In the genomic region with DNA sequence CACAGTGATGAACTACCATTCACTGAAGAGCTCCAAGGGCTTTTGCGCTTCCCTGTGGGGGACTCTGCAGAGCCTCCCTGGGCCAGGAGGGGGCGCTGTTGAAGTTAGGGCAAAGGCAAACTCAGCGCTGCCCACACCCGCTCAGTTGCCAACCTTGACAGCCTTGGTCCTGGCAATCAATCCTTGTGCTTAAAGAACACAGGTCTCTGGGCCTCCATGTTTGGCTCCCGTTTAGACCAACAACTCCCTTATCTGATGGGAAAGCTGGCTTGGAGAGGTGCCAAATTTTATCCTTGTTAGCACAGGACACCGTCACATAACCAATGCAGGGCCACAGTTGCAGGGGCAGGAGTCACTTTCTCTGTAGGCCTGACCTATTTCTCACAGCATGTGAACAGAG, we compare ENCODE assay signal across 10 mouse cellular contexts. TPM values are rescaled to one million over a fixed set of nuclear protein-coding genes. Genes with fewer than 3 reads are reported as not detected.
A peak's percentile ranks its signal among the peaks of the same experiment; 100 is the strongest.
DNase-seq lines count a peak whose midpoint lies in the region; ATAC-seq and TF ChIP-seq lines count a peak whose summit lies in the region.
"Had no signal": no experiment of that assay in that cellular context is flagged by ENCODE, and none has a peak within 500 bp of the region (broad histone marks: within the 10 kb centered on the region; RNA-seq: fewer than 3 reads in every experiment).

No protein-coding gene starts in this region.

- peaks cover 28% of the 10 kb centered on the region for H3K27me3 ChIP-seq in forebrain, embryonic 16.5 days (replicated peaks; ENCODE audit: control insufficient read depth, insufficient read depth, low read length)

- no peaks in the 10 kb centered on the region for H3K9me3 ChIP-seq in forebrain, embryonic 16.5 days (ENCODE audit: control insufficient read depth, low read length)
- H3K9me3 ChIP-seq: neural tube, embryonic 13.5 days had no signal

- no peak for DNase-seq in layer of hippocampus, adult 2 months (ENCODE audit: low spot score in 2 of 2)
- no peak for DNase-seq in layer of hippocampus, adult 18-20 months (ENCODE audit: low spot score in 2 of 2)
- DNase-seq in adrenal gland, postnatal 10 days = peak; percentile 79
- DNase-seq in kidney, postnatal 4 days = peak; percentile 52 to 62
- DNase-seq in testis, postnatal 10 days (ENCODE audit: low spot score) = peak; percentile 72
- DNase-seq in cerebellum, postnatal 25 days = no peak
- DNase-seq in frontal cortex, postnatal 14 days (ENCODE audit: low spot score in 2 of 2) = no peak

- H3K36me3 ChIP-seq in forebrain, embryonic 16.5 days (ENCODE audit: control insufficient read depth, insufficient read depth) = no peaks in the 10 kb centered on the region
- H3K36me3 ChIP-seq: neural tube, embryonic 13.5 days had no signal

- no peak overlapping the region for H3K4me3 ChIP-seq in layer of hippocampus, adult 2 months
- no peak overlapping the region for H3K4me3 ChIP-seq in forebrain, embryonic 16.5 days (replicated peaks; ENCODE audit: low read length)
- H3K4me3 ChIP-seq: neural tube, embryonic 13.5 days had no signal

- no peak overlapping the region for H3K4me2 ChIP-seq in forebrain, embryonic 16.5 days (ENCODE audit: low read length)
- H3K4me2 ChIP-seq: neural tube, embryonic 13.5 days had no signal

- TF ChIP-seq CTCF in layer of hippocampus, adult 2 months (conservative IDR thresholded peaks at IDR 0.05) = peak; percentile 67

- H3K4me1 ChIP-seq in forebrain, embryonic 16.5 days (replicated peaks; ENCODE audit: control insufficient read depth, insufficient read depth, low read length) = peaks cover 16% of the 10 kb centered on the region

- no peak for ATAC-seq in forebrain, embryonic 16.5 days

- H3K9ac ChIP-seq in forebrain, embryonic 16.5 days (replicated peaks; ENCODE audit: low read depth, low read length) = no peak overlapping the region
- H3K9ac ChIP-seq: neural tube, embryonic 13.5 days had no signal

- WGBS in forebrain, embryonic 16.5 days = 61% methylated on average over 6 of the region's 6 CpGs

- no peak overlapping the region for H3K27ac ChIP-seq in layer of hippocampus, adult 2 months
- H3K27ac ChIP-seq in forebrain, embryonic 16.5 days (ENCODE audit: low read length) = no peak overlapping the region
- H3K27ac ChIP-seq: neural tube, embryonic 13.5 days had no signal

RNA-seq across cellular contexts. Expression of gene Gm45623, which starts 2.2 kb away (rescaled TPM):
- total RNA-seq in layer of hippocampus, adult 2 months (2021) = 1 to 10 TPM in 1 of 2 experiments, under 1 TPM in 1; 0.96 to 1.6 TPM
- total RNA-seq in layer of hippocampus, adult 18-20 months (2021) = 1 to 10 TPM; 1.3 to 1.5 TPM
- total RNA-seq in adrenal gland, postnatal 10 days (2021) = under 1 TPM in 1 of 2 experiments, not detected in 1; 0.24 TPM
- 0.99 and 1.1 TPM in 2 replicates for polyA plus RNA-seq in forebrain, embryonic 16.5 days (2015; fragmentation: Nextera tagmentation; extraction: Ambion mirVana)
- total RNA-seq: adrenal gland, adult 18-20 months had no signal

RNA-seq across cellular contexts. Expression of gene Smad5, which starts 53.1 kb away (rescaled TPM):
- 10 to 100 TPM; 26.3 to 28.0 TPM for total RNA-seq in layer of hippocampus, adult 2 months (2021)
- 10 to 100 TPM; 26.0 to 26.4 TPM for total RNA-seq in layer of hippocampus, adult 18-20 months (2021)
- 10 to 100 TPM; 51.6 to 59.0 TPM for total RNA-seq in adrenal gland, postnatal 10 days (2021)
- polyA plus RNA-seq in forebrain, embryonic 16.5 days (2015; fragmentation: Nextera tagmentation; extraction: Ambion mirVana) = 32.9 and 37.6 TPM in 2 replicates

Comparison
In these comparisons a context has a peak if more than half of its experiments do, and no peak if none do; other contexts are left out.
1. DNase-seq: peak in adrenal gland, postnatal 10 days (single experiment), kidney, postnatal 4 days (2 of 2) and testis, postnatal 10 days (single experiment); none in layer of hippocampus, adult 2 months (0 of 2), layer of hippocampus, adult 18-20 months (0 of 2), cerebellum, postnatal 25 days (0 of 2) and frontal cortex, postnatal 14 days (0 of 2).